Mouse (Mus musculus) forebrain, embryonic 12.5 days (tissue): Measurements from ENCODE around the gene Irf5. TPM values are rescaled to one million over a fixed set of nuclear protein-coding genes. Genes with fewer than 3 reads are reported as not detected.

Experiments used
- ATAC-seq: fragments of 200-750 bp; cut with Nextera tagmentation; 2 replicates; pipeline ENCODE4 v1.8.0; 2017; ENCODE audit warnings: moderate TSS enrichment; ENCODE audit not compliant: low FRiP score
- H3K27ac ChIP-seq: fragments of 300-500 bp; sonication (generic); 2 replicates; pipeline ENCODE4 v1.5.1; 2016; ENCODE audit warnings: mild to moderate bottlenecking
- H3K27me3 ChIP-seq: fragments of 300-500 bp; sonication (generic); 2 replicates; pipeline ENCODE4 v1.6.1; 2016; ENCODE audit warnings: mild to moderate bottlenecking
- H3K36me3 ChIP-seq: fragments of 300-500 bp; sonication (generic); replicated peaks from 2 replicates; pipeline ENCODE4 v1.6.1; 2016; ENCODE audit warnings: mild to moderate bottlenecking
- H3K4me1 ChIP-seq: fragments of 300-500 bp; sonication (generic); 2 replicates; pipeline ENCODE4 v1.6.1; 2016
- H3K4me2 ChIP-seq: fragments of 300-500 bp; sonication (generic); 2 replicates; pipeline ENCODE4 v1.6.1; 2016; ENCODE audit warnings: mild to moderate bottlenecking, moderate library complexity
- H3K4me3 ChIP-seq: fragments of 300-500 bp; sonication (generic); replicated peaks from 2 replicates; pipeline ENCODE4 v1.5.1; 2016; ENCODE audit warnings: mild to moderate bottlenecking
- H3K9ac ChIP-seq: fragments of 300-500 bp; sonication (generic); 2 replicates; pipeline ENCODE4 v1.6.1; 2016; ENCODE audit warnings: mild to moderate bottlenecking
- H3K9me3 ChIP-seq: fragments of 300-500 bp; sonication (generic); 2 replicates; pipeline ENCODE4 v1.6.1; 2016
- WGBS: fragments of 180-500 bp; shearing (Covaris S2); methylation state at CpG from one replicate; pipeline ENCODE4 v1.1.7; 2016; 5-methylcytosine and 5-hydroxymethylcytosine counted together
- polyA plus RNA-seq: library from polyadenylated mRNA; unstranded; fragments of >200 nt; fragmentation: Nextera tagmentation; extraction: Ambion mirVana; gene quantifications from 2 replicates; pipeline ENCODE4 v1.2.1, GENCODE M21; 2016

The Irf5 gene
- polyA plus RNA-seq, 1 experiment from 2014 or later, result 1.3 TPM

GRCm38 (mm10) chr6:29529444-29529820 is 3.0 kb downstream of the Irf5 start:
- no peaks in the 10 kb centered on the region for H3K9me3 ChIP-seq
- no peaks in the 10 kb centered on the region for H3K36me3 ChIP-seq
- no peak overlapping the region for H3K4me3 ChIP-seq
- peaks cover 22% of the 10 kb centered on the region for H3K4me1 ChIP-seq
- no peak overlapping the region for H3K27ac ChIP-seq
- 54% methylated on average over 2 of the region's 2 CpGs for WGBS
- H3K4me2 ChIP-seq, result no peak overlapping the region
- no peak for ATAC-seq
- no peak overlapping the region for H3K9ac ChIP-seq
- peaks cover 66% of the 10 kb centered on the region for H3K27me3 ChIP-seq

DNA sequence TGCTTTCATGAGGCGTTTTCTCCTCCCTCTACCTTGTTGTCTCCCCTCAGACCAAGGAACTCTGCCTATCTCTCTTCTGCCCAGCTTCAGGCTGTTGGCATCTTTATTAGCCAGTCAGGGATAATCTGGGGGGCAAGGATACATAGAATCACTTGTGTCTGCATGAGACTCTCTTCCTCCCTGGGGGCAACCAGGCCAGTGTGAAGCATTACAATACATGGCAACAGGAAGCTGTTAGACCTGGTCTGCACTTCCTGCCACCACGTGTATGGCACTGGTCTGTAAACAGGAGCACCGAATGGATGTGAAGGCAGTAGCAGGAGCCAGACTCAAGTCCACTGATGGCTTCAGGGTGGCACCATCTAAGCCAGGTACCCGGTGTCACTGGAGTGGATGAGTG is 3.6 kb downstream of the Irf5 start:
- H3K27ac ChIP-seq, result no peak overlapping the region
- H3K36me3 ChIP-seq, result no peaks in the 10 kb centered on the region
- no peak overlapping the region for H3K9ac ChIP-seq
- peaks cover 22% of the 10 kb centered on the region for H3K4me1 ChIP-seq
- H3K9me3 ChIP-seq, result no peaks in the 10 kb centered on the region
- no peak overlapping the region for H3K4me3 ChIP-seq
- 65% methylated on average over 4 of the region's 4 CpGs for WGBS
- H3K4me2 ChIP-seq, result no peak overlapping the region
- ATAC-seq, result no peak
- H3K27me3 ChIP-seq, result peaks cover 61% of the 10 kb centered on the region

- Histone ChIP-seq H3K27ac (no peak overlapping the region), H3K4me3 (no peak overlapping the region), H3K9me3 (no peaks in the 10 kb centered on the region), H3K9ac (no peak overlapping the region), H3K36me3 (peaks cover 9% of the 10 kb centered on the region), H3K27me3 (peaks cover 9% of the 10 kb centered on the region), H3K4me2 (no peak overlapping the region), H3K4me1 (no peaks in the 10 kb centered on the region)
- ATAC-seq, result no peak
- WGBS, result 78% methylated on average over 6 of the region's 6 CpGs
Measured at GRCm38 (mm10) chr6:29535316-29535715, 8.9 kb downstream of the Irf5 start.

GRCm38 (mm10) chr6:29536651-29537193 is 10.3 kb downstream of the Irf5 start:
- Histone ChIP-seq H3K9me3 (no peaks in the 10 kb centered on the region), H3K27ac (no peak overlapping the region), H3K4me2 (no peak overlapping the region), H3K27me3 (no peaks in the 10 kb centered on the region), H3K4me3 (no peak overlapping the region), H3K9ac (no peak overlapping the region), H3K4me1 (no peaks in the 10 kb centered on the region), H3K36me3 (peaks cover 21% of the 10 kb centered on the region)
- WGBS, result 83% methylated on average over 4 of the region's 4 CpGs
- no peak for ATAC-seq

GRCm38 (mm10) chr6:29537221-29537620 is 10.8 kb downstream of the Irf5 start:
- no peak overlapping the region for H3K4me2 ChIP-seq
- H3K9me3 ChIP-seq, result no peaks in the 10 kb centered on the region
- no peak overlapping the region for H3K27ac ChIP-seq
- no peaks in the 10 kb centered on the region for H3K4me1 ChIP-seq
- no peak overlapping the region for H3K9ac ChIP-seq
- ATAC-seq, result no peak
- no peak overlapping the region for H3K4me3 ChIP-seq
- WGBS, result 80% methylated on average over 3 of the region's 3 CpGs
- no peaks in the 10 kb centered on the region for H3K27me3 ChIP-seq
- peaks cover 26% of the 10 kb centered on the region for H3K36me3 ChIP-seq

DNA sequence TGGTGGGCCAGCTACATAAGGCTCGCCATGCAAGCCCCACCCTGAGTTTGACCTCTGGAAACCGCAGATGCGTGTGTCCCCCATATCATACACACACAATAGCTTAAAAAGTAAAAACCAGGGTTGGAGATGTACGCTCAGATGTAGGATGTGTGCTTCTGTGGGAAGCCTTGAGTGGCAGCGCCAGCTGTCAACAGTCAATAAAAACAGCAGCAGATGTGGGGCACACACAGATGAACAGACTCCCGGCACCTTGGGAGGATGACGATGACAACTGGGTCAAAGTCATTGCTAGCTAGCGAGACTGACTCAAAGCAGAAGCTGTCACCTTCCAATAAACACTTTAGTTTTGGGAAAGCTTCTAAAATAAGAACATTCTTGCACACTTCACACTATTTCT is 13.1 kb downstream of the Irf5 start:
- Histone ChIP-seq H3K27me3 (no peaks in the 10 kb centered on the region), H3K9ac (no peak overlapping the region), H3K4me3 (no peak overlapping the region), H3K9me3 (no peaks in the 10 kb centered on the region), H3K4me1 (no peaks in the 10 kb centered on the region), H3K4me2 (no peak overlapping the region), H3K36me3 (peaks cover 45% of the 10 kb centered on the region), H3K27ac (no peak overlapping the region)
- no peak for ATAC-seq
- 89% methylated on average over 8 of the region's 8 CpGs for WGBS

DNA sequence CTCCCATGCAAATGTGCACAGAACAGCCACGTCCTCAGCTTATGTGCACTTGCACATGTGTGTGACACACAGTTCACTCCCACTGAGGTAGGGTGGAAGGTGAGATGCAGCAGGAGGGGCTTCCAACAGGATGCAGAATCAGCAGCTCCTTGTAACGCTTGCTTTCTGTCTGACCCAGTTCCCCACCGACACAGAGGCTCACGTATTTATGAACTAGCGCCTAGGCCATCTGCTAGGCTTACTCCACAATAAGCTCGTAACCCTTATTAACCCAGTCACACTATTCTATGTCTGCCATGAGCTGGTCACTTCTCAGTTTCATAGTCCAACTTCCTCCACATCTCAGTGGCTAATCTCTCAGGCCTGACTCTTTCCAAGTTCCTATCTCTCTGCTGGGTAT is 13.8 kb downstream of the Irf5 start:
- peaks cover 51% of the 10 kb centered on the region for H3K36me3 ChIP-seq
- no peak overlapping the region for H3K27ac ChIP-seq
- no peak overlapping the region for H3K9ac ChIP-seq
- H3K4me3 ChIP-seq, result no peak overlapping the region
- H3K9me3 ChIP-seq, result no peaks in the 10 kb centered on the region
- no peaks in the 10 kb centered on the region for H3K27me3 ChIP-seq
- H3K4me2 ChIP-seq, result no peak overlapping the region
- H3K4me1 ChIP-seq, result no peaks in the 10 kb centered on the region
- WGBS, result 86% methylated on average over 6 of the region's 6 CpGs
- no peak for ATAC-seq

GRCm38 (mm10) chr6:29540956-29541355 is 14.5 kb downstream of the Irf5 start:
- H3K36me3 ChIP-seq, result peaks cover 58% of the 10 kb centered on the region
- 94% methylated on average over 1 of the region's 1 CpGs for WGBS

DNA sequence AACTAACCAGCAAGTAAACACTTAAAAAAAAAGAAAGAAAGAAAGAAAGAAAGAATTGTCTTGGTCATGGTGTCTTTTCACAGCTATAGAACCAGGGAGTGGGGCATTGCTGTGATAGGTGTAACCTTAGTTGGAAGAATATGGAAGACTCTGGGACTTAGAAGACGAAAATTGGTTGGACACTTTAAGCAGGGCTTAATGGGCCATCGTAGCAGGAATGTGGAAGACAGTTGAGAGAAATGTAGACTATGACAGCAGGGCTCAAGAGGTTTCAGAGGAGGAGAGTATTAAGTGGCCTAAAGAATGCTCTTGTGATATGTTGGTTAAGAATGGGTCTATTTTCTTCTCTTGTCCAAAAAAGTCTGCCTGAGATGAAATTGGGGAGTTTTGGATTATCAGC is 19.2 kb downstream of the Irf5 start:
- no peaks in the 10 kb centered on the region for H3K9me3 ChIP-seq
- ATAC-seq, result no peak

More at GRCm38 (mm10) chr6:29540956-29541355, 14.5 kb downstream of the Irf5 start:
- no peak overlapping the region for H3K4me3 ChIP-seq
- ATAC-seq, result no peak
- H3K4me2 ChIP-seq, result no peak overlapping the region
- no peaks in the 10 kb centered on the region for H3K27me3 ChIP-seq
- H3K9ac ChIP-seq, result no peak overlapping the region
- no peak overlapping the region for H3K27ac ChIP-seq
- no peaks in the 10 kb centered on the region for H3K9me3 ChIP-seq
- no peaks in the 10 kb centered on the region for H3K4me1 ChIP-seq

GRCm38 (mm10) chr6:29547582-29547981 is 21.2 kb downstream of the Irf5 start:
- ATAC-seq, result no peak
- H3K4me2 ChIP-seq, result no peak overlapping the region
- H3K36me3 ChIP-seq, result peaks cover 79% of the 10 kb centered on the region
- H3K27ac ChIP-seq, result no peak overlapping the region
- no peak overlapping the region for H3K9ac ChIP-seq
- H3K9me3 ChIP-seq, result no peaks in the 10 kb centered on the region
- H3K4me3 ChIP-seq, result no peak overlapping the region
- no peaks in the 10 kb centered on the region for H3K27me3 ChIP-seq
- H3K4me1 ChIP-seq, result no peaks in the 10 kb centered on the region

More for the DNA sequence above, 19.2 kb downstream of the Irf5 start:
- H3K9ac ChIP-seq, result no peak overlapping the region
- H3K4me2 ChIP-seq, result no peak overlapping the region
- no peaks in the 10 kb centered on the region for H3K27me3 ChIP-seq
- H3K4me1 ChIP-seq, result no peaks in the 10 kb centered on the region
- H3K36me3 ChIP-seq, result peaks cover 77% of the 10 kb centered on the region
- no peak overlapping the region for H3K4me3 ChIP-seq
- WGBS, result 98% methylated on average over 2 of the region's 2 CpGs
- H3K27ac ChIP-seq, result no peak overlapping the region

GRCm38 (mm10) chr6:29548086-29548485 is 21.7 kb downstream of the Irf5 start:
- Histone ChIP-seq H3K27ac (no peak overlapping the region), H3K4me3 (no peak overlapping the region), H3K9me3 (no peaks in the 10 kb centered on the region)

DNA sequence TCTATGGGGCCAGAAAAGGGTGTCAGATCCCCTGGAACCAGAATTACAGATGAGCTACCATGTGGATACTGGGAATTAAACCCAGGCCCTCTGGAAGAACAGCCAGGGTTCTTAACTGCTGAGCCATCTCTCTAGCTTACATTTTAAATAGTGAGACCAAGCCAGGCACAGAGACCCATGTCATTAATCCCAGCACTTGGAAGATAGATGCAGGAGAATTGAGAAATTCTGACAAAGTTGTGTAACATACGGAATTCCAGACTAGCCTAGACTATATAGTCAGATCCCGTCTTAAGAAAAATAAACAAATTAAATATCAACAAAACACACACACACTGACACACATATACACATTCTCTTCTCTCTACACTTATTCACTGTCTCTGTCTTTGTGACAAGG is 26.1 kb downstream of the Irf5 start:
- ATAC-seq, result no peak
- no peak overlapping the region for H3K27ac ChIP-seq
- 93% methylated on average over 2 of the region's 2 CpGs for WGBS
- H3K4me3 ChIP-seq, result no peak overlapping the region
- H3K9ac ChIP-seq, result no peak overlapping the region
- no peaks in the 10 kb centered on the region for H3K9me3 ChIP-seq
- no peaks in the 10 kb centered on the region for H3K4me1 ChIP-seq
- peaks cover 81% of the 10 kb centered on the region for H3K36me3 ChIP-seq
- no peaks in the 10 kb centered on the region for H3K27me3 ChIP-seq
- H3K4me2 ChIP-seq, result no peak overlapping the region

More at GRCm38 (mm10) chr6:29548086-29548485, 21.7 kb downstream of the Irf5 start:
- WGBS, result 97% methylated on average over 1 of the region's 1 CpGs
- H3K4me1 ChIP-seq, result no peaks in the 10 kb centered on the region
- H3K4me2 ChIP-seq, result no peak overlapping the region
- no peak overlapping the region for H3K9ac ChIP-seq
- no peaks in the 10 kb centered on the region for H3K27me3 ChIP-seq
- peaks cover 79% of the 10 kb centered on the region for H3K36me3 ChIP-seq
- no peak for ATAC-seq

DNA sequence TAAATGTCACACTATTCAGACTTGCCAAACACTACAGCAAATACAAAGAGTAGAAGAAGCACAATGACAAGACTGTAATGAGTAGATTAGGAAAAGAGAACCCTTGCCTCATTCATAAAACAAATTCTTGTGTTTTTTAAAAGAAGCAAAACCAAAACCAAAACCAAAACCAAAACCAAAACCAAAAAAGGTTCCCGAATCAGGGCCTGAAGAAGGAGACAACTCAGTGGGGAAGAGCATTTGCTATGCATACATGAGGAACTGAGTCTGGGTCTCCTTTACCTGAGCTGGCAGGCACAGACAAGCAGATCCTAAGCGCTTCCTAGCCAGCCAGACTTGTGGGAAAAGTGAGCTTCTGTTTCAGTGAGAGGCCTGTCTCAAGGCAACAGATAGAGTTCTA is 30.7 kb downstream of the Irf5 start:
- Histone ChIP-seq H3K27me3 (no peaks in the 10 kb centered on the region), H3K4me1 (no peaks in the 10 kb centered on the region), H3K9ac (no peak overlapping the region), H3K4me3 (no peak overlapping the region), H3K36me3 (peaks cover 81% of the 10 kb centered on the region), H3K9me3 (no peaks in the 10 kb centered on the region), H3K27ac (no peak overlapping the region), H3K4me2 (no peak overlapping the region)
- 92% methylated on average over 2 of the region's 2 CpGs for WGBS
- no peak for ATAC-seq
